8 mouse cellular contexts compared by ENCODE assay signal in genomic region chr3:102734313-102735030, GRCm38 (mm10). TPM values are rescaled to one million over a fixed set of nuclear protein-coding genes. Genes with fewer than 3 reads are reported as not detected.
A peak's percentile ranks its signal among the peaks of the same experiment; 100 is the strongest.
DNase-seq lines count a peak whose midpoint lies in the region; ATAC-seq and TF ChIP-seq lines count a peak whose summit lies in the region.

Gene Tspan2, plus strand, starts transcription at chr3:102734529.

- H3K9me3 ChIP-seq in forebrain, embryonic 15.5 days: no peaks in the 10 kb centered on the region
- no peaks in the 10 kb centered on the region for H3K9me3 ChIP-seq in lung, embryonic 16.5 days (ENCODE audit: control insufficient read depth, low read length)

- peak; percentile 79 for ATAC-seq in forebrain, embryonic 15.5 days (replicated peaks)
- ATAC-seq in lung, embryonic 16.5 days (ENCODE audit: low read depth): peak; percentile 86

- peak within 1 kb of the TSS; percentile 68 for H3K9ac ChIP-seq in forebrain, embryonic 15.5 days (replicated peaks)
- H3K9ac ChIP-seq in lung, embryonic 16.5 days (ENCODE audit: low read length): peak within 1 kb of the TSS; percentile 79

- TF ChIP-seq POLR2A in olfactory bulb, adult 2 months (IDR thresholded peaks at IDR 0.05; ENCODE audit: insufficient read depth, low read depth, low read length): no peak

- peak within 1 kb of the TSS; percentile 72 for H3K4me3 ChIP-seq in forebrain, embryonic 15.5 days
- peak within 1 kb of the TSS; percentile 80 for H3K4me3 ChIP-seq in lung, embryonic 16.5 days (ENCODE audit: low read length)
- H3K4me3 ChIP-seq in olfactory bulb, adult 2 months (ENCODE audit: insufficient read depth, low read depth, low read length): peak within 1 kb of the TSS; percentile 51

- no peak for TF ChIP-seq CTCF in olfactory bulb, adult 2 months (IDR thresholded peaks at IDR 0.05; ENCODE audit: insufficient read depth, low read depth, low read length)

- H3K4me2 ChIP-seq in forebrain, embryonic 15.5 days (replicated peaks): peak within 1 kb of the TSS; percentile 81
- H3K4me2 ChIP-seq in lung, embryonic 16.5 days (ENCODE audit: low read depth, low read length): peak within 1 kb of the TSS; percentile 96

- under 1% methylated on average over 52 of the region's 54 CpGs for WGBS in forebrain, embryonic 15.5 days
- under 1% methylated on average over 47 of the region's 54 CpGs for WGBS in lung, embryonic 16.5 days
- WGBS in olfactory bulb, adult 2 months: 4% methylated on average over 54 of the region's 54 CpGs

- peaks cover 19% of the 10 kb centered on the region for H3K4me1 ChIP-seq in forebrain, embryonic 15.5 days
- H3K4me1 ChIP-seq in lung, embryonic 16.5 days (replicated peaks; ENCODE audit: control insufficient read depth, insufficient read depth, low read length): peaks cover 27% of the 10 kb centered on the region
- H3K4me1 ChIP-seq in olfactory bulb, adult 2 months (ENCODE audit: control insufficient read depth, insufficient read depth, low read length): peaks cover 11% of the 10 kb centered on the region

- no peaks in the 10 kb centered on the region for H3K27me3 ChIP-seq in forebrain, embryonic 15.5 days
- H3K27me3 ChIP-seq in lung, embryonic 16.5 days (ENCODE audit: control insufficient read depth, insufficient read depth, low read depth, low read length): no peaks in the 10 kb centered on the region

- peak within 1 kb of the TSS; percentile 44 for H3K27ac ChIP-seq in forebrain, embryonic 15.5 days (replicated peaks)
- H3K27ac ChIP-seq in lung, embryonic 16.5 days (ENCODE audit: low read length): peak within 1 kb of the TSS; percentile 72
- no peak within 1 kb of the TSS for H3K27ac ChIP-seq in olfactory bulb, adult 2 months (ENCODE audit: insufficient read depth, low read depth, low read length)

- H3K36me3 ChIP-seq in forebrain, embryonic 15.5 days: no peaks in the 10 kb centered on the region
- no peaks in the 10 kb centered on the region for H3K36me3 ChIP-seq in lung, embryonic 16.5 days (ENCODE audit: control insufficient read depth, insufficient read depth, low read length)

- peak; percentile 12 for DNase-seq in ES-CJ7 (ENCODE audit: low read depth, low spot score)
- DNase-seq in cerebellum, adult 11 months: peak; percentile 54
- peak; percentile 76 to 82 for DNase-seq in heart, postnatal 36 days
- DNase-seq in layer of hippocampus, adult 8-10 months (ENCODE audit: low spot score in 2 of 2): no peak
- peak; percentile 80 for DNase-seq in thymus, postnatal 14 days

- intact Hi-C loops in heart, postnatal 36 days (cut with DNase I): loop anchor here (10.0 kb wide), 1 partner anchor 260 kb away; the partner anchor contains the start of gene Sike1

RNA-seq across cellular contexts. Expression of gene Tspan2, which starts in this region (rescaled TPM):
- polyA plus RNA-seq in forebrain, embryonic 15.5 days (2015; fragmentation: Nextera tagmentation; extraction: Ambion mirVana): 6.7 and 7.5 TPM in 2 replicates
- 10 to 100 TPM; 13.2 to 15.0 TPM for total RNA-seq in heart, postnatal 36 days (2021)
- 10 to 100 TPM; 58.8 to 84.9 (median 66.0) TPM for total RNA-seq in layer of hippocampus, adult 8-10 months (2022)
- polyA plus RNA-seq in lung, embryonic 16.5 days (2015; fragmentation: Nextera tagmentation; extraction: Ambion mirVana): 17.7 and 17.9 TPM in 2 replicates
- polyA plus RNA-seq in olfactory bulb, adult 2 months (2012; ENCODE audit: insufficient read depth, insufficient read length, low replicate concordance, missing spikeins): not detected in 2 replicates

Comparison
In these comparisons a context has a peak if more than half of its experiments do, and no peak if none do; other contexts are left out.
1. DNase-seq: peak in ES-CJ7 (single experiment), cerebellum, adult 11 months (single experiment), heart, postnatal 36 days (2 of 2) and thymus, postnatal 14 days (single experiment); none in layer of hippocampus, adult 8-10 months (0 of 2).
2. Peak in every context shown above with its lines, with median percentiles within 50 percentile points of each other: H3K4me3 ChIP-seq.